Mouse (Mus musculus) brain, embryonic 14.5 days (tissue): ENCODE measurements around the gene Col5a1. TPM values are rescaled to one million over a fixed set of nuclear protein-coding genes. Genes with fewer than 3 reads are reported as not detected.

Source experiments
- DNase-seq: peaks from one replicate; pipeline ENCODE4 v3.0.0-alpha.2; 2011; ENCODE audit warnings: low read depth
- CTCF ChIP-seq: fragments of 200-500 bp; IDR thresholded peaks from 2 replicates; pipeline ENCODE4 v1.5.1; 2012; ENCODE audit warnings: inconsistent platforms, mild to moderate bottlenecking, moderate library complexity, borderline replicate concordance; ENCODE audit not compliant: insufficient read depth, insufficient read length; ENCODE audit errors: extremely low read depth
- POLR2A ChIP-seq: fragments of 200-500 bp; IDR thresholded peaks from 2 replicates; pipeline ENCODE4 v1.6.1; 2012; ENCODE audit warnings: mild to moderate bottlenecking, inconsistent platforms, borderline replicate concordance; ENCODE audit not compliant: poor library complexity, insufficient read depth, insufficient read length, severe bottlenecking; ENCODE audit errors: extremely low read depth
- polyA plus RNA-seq: library from polyadenylated mRNA; depleted of rRNA; stranded (reverse); fragments of >200 nt; gene quantifications from 2 replicates; pipeline ENCODE4 v1.2.3, GENCODE M21; 2012; rRNA removed

Col5a1 gene
- polyA plus RNA-seq: 15.1 and 29.8 TPM in 2 replicates

DNA sequence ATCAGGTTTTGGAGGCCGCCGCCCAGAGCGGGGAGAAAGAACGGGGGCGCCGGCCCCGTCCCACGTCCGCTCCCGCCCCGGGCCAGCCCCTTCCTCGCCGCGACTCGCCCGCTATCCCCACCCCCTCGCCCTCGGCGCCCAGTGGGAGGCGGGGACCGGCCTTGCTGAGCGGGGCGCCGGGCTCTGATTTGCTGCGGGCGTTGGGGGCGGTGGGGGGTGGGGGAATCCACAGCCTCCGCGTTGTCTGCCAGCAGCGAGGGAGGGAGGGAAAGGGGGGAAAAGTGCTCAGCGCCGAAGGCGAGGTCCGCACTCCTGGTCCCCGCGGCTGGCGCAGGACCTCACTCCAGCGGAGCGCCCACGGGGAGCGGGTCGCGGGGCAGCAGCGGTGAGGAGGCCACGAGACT lies at the start of gene Col5a1:
Gene Col5a1, plus strand, starts transcription at position 278 of the 404 bp plus-strand sequence.
- TF ChIP-seq POLR2A: no peak; the same call in 1 of the 2 replicates
- TF ChIP-seq CTCF: no peak
- DNase-seq: peak; percentile 92

DNA sequence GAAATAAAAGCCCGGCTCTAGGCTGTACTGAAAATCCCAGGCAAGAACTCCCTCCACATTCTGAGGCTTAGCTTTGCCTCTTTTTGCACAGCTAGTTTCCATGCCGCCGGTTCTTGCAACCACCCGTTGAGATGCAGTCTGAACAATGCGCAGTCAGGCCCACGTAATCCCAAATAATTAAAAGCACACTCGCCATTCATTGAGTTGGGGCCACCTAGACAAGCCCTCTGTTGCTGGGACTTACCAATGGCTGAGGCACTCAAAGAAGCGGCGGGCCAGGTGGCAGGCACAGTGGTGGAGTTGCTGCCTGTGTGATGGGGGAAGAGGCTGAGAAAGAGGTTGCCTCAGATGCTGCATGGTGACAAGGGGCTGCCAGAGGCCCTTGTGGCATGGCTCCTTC lies 48.1 kb upstream of the Col5a1 start:
- DNase-seq: peak; percentile 76
- TF ChIP-seq POLR2A (no peak), CTCF (no peak)

DNA sequence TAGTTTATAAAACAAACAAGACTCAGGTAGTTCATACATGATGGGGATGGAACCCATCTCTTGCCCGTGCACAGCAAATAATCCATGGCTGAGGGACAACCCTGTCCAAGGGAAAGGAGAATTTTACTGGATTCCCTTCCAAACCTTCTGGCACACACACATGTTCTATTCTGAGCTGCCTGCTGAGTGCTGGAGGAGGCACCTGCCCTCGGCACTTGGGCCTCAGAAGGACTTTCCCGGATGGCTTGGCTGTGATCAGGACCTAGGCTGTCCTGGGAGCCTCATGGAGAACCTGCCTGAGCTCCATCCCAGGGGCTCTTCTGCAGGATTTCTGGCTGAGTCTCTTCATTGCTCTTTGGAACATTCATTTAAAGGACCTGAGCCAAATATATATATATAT lies 45.3 kb upstream of the Col5a1 start:
- no peak for TF ChIP-seq CTCF
- no peak for TF ChIP-seq POLR2A
- DNase-seq: no peak

DNA sequence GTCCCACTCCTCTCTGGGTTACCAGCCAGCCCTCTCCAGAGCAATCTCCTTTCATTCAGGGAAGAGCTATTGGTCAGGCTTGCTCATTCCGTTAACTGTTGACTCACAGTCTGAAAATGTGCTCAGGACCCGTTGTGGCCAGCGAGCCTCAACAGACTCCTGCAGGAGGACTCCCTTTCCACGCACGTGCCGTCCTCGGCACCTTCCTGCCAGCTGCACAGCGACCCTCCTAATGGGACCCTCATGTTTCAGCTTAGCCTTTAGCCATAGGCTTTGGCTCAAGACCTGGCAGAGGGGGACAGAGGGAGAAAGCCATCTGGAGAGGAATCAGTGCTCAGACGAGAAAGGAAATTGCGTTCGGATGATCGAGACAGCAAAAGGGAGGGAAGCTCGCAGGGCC lies 43.3 kb upstream of the Col5a1 start:
- no peak for TF ChIP-seq CTCF
- TF ChIP-seq POLR2A: no peak
- DNase-seq: no peak

DNA sequence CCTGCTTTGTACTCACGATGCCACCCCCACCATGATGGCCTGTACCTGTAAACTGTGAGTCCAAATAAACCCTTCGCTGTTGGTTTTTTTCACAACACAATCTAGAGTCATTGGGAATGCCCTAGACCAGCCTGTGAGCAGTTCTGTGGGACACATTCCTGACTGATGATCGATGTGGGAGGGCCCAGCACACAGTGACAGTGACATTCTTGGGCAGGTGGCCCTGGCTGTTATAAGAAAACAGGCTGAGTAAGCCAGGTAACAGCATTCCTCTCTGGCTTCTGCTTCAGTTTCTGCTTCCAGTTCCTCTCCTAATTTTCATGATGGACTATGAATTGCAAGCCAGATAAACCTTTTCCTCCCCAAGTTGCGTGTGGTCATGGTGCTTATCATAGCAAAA lies 41.3 kb upstream of the Col5a1 start:
- TF ChIP-seq POLR2A: no peak
- TF ChIP-seq CTCF: no peak
- DNase-seq: no peak

DNA sequence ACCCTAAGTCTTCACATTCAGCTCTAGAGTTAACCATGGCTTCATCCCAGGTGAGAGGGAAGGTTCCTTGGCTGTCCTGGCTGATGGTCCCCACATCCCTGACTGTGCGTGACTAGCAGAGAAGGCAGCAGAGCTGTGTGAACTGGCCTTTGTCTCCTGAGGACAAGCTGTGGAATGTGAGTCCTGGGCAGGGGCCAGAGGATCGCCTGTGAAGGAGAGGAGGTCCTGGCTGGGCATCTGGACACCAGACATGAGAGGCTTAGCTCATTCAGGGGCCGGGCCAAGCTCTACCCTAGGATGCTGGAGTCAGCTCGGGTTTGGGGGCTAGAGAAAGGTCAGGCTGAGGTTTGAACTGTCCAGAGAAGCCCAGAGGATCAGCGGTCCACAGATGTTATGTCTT lies 39.2 kb upstream of the Col5a1 start:
- no peak for TF ChIP-seq POLR2A
- no peak for TF ChIP-seq CTCF
- DNase-seq: no peak

DNA sequence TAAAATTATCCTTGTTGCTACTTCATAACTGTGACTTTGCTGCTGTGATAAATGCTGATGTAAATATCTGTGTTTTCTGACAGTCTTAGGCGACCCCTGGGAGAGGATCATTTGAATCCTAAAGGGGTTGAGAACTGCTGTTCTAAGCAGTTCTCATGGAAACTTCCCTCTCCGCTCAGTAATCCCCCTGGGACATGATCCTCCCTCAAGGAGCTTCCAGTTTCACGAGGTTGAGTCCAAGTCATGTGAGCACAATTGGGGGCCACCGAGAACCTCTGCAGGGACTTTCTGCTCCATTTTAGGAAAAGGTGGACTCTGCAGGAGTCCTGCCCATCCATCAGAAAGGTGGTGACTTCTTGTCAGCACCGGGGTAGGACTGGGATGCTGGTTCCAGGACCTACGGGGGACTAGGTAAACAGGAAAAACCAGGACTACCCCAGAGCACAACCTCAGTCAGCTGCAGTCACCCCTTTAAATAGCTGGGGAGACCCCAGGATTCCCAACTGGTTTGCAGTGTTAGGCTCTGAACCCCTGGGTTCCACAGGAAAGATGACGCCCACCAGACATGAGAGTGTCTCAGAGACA lies 38.3 kb upstream of the Col5a1 start:
- DNase-seq: no peak
- TF ChIP-seq POLR2A: no peak
- no peak for TF ChIP-seq CTCF

DNA sequence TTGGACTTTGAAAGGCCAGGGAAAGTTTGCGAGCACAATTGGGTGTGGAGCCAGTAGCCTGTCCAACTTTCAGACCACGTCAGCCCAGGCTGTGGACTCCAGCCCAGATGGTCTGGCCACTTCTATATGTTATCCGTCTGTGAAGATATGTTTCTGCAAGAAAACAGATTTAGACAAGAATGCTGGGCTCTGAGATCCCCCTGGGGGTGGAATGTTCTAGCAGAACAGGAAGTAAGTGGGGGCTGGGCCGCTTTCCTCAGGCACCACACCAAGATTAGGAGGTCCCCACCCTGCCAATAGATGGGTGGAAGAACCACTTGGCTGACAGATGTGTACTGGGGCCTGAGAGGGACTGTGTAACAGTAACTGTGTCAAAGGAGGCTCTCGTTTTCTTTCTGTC lies 37.8 kb upstream of the Col5a1 start:
- DNase-seq: no peak
- no peak for TF ChIP-seq CTCF
- no peak for TF ChIP-seq POLR2A

DNA sequence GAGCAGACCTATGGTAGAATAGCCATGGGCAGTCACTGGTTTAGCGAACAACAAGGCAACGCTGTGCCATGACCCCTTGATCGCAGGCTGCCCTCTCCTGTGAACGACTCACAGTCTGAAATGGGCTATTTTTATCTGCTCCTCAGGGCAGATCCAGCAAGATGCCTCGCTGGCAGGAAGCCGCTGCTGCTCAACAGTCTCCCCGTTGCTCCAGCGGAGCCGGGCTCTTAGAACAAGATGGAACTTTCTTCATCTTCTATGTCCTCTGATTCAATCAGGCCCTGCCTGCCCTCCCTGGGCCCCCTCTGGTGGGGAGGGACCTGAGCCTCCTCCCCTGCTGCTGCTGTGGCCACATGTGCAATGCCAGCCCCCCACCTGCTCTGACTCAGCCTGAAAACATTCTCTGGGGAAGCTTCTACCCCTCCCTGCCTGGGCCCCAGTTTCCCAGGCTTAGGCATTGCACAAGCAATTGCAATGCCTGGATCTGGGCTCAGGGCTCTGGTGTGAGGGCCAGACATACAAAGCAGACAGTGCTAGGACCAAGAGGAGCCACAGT lies 27.8 kb upstream of the Col5a1 start:
- TF ChIP-seq CTCF: no peak
- no peak for TF ChIP-seq POLR2A

DNA sequence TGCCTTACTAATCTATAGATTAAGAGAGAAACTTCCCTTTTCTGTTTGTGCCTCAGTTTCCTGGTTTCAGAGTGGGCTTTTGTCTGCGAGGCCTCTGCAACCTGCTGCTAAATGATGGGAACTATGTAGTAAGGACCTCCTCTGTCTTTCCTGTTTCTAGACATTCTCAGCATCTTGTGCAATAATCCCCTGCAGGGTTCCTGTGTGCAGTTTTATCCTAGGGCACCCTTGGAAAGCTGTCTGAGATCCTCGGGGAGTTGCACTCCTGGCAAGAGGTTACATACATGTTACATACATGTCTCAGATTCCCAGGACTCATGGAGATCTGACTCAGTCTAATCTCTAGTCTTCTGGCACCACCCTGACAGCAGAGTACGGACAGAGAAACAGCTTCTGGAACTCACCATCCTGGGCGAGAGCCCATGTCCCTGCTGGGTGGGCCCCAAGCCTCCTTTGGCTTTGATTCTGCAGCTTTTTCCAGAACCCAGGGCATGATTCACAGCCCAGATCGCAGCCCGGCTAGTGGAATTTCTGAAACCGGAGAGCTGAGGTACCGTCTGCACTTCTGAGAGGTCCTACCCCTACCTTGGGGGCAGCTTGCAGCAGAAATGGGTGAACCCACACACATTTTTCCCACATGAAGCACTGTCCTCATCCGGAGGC lies 24.5 kb upstream of the Col5a1 start:
- TF ChIP-seq POLR2A: no peak
- no peak for TF ChIP-seq CTCF

More for the DNA sequence above, 27.8 kb upstream of the Col5a1 start:
- DNase-seq: no peak

DNA sequence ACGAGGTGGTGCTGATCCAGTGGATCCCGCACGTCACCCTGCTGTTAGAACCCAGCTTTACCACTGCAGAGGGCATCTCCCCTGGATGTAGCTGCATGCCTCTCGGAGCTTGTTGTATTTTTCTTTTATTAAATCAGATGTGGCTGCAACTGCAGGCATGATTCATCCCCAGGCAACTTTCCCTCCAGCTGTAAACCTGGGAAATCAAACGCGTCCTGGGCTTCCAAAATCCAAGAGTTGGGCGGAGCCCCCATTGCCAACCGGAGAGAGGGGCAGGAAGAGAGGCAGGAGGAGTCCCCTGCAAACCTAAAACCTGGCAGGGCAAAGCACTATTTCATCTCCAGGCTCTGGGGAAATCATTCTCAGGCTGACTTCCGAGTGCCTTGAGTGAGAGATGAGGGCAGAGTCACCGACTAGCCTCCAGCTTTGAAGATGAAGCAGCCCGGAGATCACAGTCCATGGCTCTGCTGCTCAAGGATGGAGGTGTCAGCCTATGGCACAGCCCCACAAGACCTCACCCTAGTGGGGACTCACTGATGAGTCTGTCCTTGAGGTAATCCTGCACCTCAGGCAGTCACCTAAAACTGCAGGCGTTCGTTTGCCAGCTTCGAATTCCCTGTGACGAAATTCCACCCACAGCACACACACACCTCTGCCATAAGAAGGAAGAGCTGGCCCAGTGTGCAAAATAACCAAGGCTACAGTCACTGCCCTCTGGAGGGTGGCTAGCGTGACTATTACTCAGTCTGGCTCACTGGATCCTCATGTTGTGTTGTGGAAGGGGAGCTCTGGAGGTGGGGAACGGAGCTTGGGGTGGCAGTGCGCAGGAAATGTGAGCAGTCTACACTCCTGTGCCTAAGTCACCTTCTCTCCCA lies 21.5 kb upstream of the Col5a1 start:
- DNase-seq: no peak
- TF ChIP-seq POLR2A: no peak
- TF ChIP-seq CTCF: no peak

More for the DNA sequence above, 24.5 kb upstream of the Col5a1 start:
- no peak for DNase-seq
